Mouse (Mus musculus): ENCODE measurements at regions not wholly inside any gene's neighbourhood (a gene's known extent, or its start where the extent isn't known, plus 50 kb on each side); places are given as distances from the start of the nearest gene placed in this dataset.
"Not testable (repeated sequence)": the region's sequence is repeated elsewhere in the genome, so short reads cannot be mapped to it uniquely, and the experiment has no call there.

- not testable (repeated sequence) for DNase-seq
These were observed 85.9 kb upstream of the Eif4g2 start for GRCm38 (mm10) chr7:111168546-111169233.

GRCm38 (mm10) chr7:111164994-111165393 is 82.2 kb upstream of the Eif4g2 start:
- no peak for DNase-seq

GRCm38 (mm10) chr7:111164276-111164675 is 81.4 kb upstream of the Eif4g2 start:
- no peak for DNase-seq

DNA sequence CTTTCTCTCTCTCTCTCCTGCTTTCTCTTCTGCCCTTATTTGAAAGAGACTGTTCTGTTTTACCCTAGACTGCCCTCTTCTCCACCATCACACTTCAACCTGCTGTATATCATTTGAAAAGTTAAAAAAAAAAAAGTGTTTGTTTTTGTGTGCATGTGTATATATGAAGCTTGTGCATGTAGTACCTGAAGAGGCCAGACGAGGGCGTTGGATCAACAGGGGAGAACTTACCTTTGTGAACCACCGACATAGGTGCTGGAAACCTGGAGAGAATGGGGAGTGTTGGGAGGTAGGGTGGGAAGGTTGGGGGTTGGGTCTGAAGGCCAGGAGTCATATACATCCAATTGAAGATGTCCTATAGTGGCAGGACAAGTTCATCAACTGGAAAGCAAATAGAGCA is 81.0 kb upstream of the Eif4g2 start:
- no peak for DNase-seq

DNA sequence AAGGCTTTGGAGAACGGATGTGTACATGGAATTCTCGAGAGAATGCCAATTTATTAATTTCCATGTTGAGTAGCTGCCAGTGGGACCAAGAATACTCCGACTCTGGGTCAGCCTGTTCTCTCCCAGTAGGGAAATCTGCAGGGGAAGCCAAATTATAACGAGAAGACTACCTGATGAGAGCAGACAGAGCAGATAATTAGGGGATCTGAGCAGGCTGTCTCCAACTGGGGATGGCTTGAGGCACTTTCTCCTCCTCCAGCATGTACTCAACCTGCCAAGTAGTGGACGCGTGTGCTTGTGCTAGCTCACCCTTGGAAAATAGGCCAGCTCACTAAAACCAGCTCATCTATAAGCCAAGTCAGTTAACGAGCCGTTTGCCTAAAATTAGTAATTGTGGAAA is 80.5 kb upstream of the Eif4g2 start:
- DNase-seq, result no peak

- DNase-seq, result no peak
These were observed 76.0 kb upstream of the Eif4g2 start for GRCm38 (mm10) chr7:111158791-111159286.

GRCm38 (mm10) chr7:111157754-111158325 is 75.0 kb upstream of the Eif4g2 start:
- DNase-seq, result no peak

DNA sequence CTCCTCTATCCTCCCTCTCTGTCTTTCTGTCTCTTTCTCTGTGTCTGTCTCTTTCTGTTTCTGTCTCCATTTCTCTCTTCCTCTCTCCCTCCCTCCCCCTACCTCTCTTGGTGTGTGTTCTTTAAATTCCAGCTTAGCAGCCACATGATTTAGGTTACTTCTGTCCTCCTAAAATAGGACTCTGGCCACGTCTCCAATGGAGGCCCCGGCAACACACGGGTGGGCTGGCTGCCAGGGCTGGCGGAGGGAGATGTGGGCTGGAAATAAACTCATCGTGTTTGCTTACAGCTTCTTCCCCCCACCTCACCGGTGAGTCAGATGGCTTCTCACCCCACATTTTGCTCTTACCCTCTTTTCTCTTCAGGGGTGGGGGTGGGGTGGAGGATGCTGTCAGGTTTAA is 74.5 kb upstream of the Eif4g2 start:
- DNase-seq, result peak; percentile 68 to 75

DNA sequence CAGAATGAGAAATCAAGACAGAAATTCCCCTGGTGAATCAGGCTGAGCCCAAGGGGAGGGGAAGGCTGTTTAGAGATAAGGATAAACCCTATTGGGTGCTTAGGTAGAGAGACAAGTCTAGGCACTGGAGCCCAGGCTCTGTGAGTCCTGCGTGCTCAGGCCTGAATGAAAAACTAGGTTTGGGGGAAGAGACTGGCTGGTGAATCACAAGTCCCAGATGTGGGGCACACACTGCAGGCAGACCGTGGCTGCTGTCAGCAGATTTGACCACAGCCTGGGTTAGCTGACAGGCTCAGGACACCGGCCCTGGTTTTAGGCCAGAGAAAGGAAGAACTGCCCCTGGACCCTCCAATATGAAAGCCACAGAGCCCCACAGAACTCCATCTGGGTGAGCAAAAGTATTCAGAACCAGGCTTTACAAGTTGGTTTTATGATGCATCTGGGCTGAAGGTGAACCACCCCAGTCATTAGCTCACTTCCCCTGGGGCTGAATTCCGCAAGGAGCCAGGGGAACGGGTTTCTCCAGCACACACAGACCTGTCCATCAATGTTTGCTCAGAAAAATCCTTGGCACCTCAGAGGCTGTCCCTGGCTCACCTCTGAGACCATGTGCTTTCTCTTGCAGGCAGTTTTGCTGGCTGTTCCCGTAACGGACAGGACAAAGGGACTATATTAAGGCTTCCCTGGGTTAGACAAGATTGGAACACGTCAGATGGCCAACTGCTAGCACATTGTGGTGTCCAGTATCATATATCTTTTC is 73.8 kb upstream of the Eif4g2 start:
- DNase-seq, result peak; percentile 35 to 59

DNA sequence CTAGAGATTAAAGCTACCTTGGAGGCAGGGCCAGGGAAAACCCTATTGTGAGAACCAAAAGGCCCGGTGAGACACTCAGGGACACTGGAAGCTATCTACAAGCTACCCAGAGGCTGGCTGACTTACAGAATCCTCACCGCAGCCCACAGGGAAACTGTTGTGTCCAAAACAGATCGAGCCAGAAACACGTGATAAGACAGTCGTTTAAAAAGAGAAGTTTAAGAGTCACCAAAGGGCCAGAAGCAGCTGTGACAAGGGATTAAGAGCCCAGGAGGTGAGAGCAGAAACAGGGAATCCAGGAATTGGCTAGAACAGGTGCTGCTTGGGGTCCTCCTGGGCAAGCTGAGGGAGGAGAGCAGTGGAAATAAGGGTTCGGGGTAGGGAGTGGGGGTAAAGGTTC is 73.2 kb upstream of the Eif4g2 start:
- DNase-seq, result no peak

- no peak for DNase-seq
These were observed 71.4 kb upstream of the Eif4g2 start for GRCm38 (mm10) chr7:111154217-111154616.

DNA sequence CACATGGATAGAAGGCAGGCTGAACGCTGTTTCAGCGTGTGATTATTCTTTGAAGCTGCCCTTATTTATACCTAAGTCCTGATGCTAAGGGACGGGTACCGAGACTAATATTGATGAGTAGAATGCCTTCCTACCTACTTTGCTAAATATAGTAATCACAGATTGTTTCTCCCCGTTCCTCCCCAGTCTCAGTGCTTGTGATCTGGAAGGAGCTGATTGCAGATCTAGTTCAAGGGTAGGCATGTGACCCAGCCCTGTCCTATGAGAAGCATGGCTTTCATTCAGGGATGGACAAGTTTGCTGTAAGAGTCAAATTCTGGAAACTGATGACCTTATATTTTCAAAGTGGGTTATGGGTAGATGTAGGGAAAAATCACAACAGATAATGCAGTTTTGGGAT is 67.7 kb upstream of the Eif4g2 start:
- DNase-seq, result no peak

DNA sequence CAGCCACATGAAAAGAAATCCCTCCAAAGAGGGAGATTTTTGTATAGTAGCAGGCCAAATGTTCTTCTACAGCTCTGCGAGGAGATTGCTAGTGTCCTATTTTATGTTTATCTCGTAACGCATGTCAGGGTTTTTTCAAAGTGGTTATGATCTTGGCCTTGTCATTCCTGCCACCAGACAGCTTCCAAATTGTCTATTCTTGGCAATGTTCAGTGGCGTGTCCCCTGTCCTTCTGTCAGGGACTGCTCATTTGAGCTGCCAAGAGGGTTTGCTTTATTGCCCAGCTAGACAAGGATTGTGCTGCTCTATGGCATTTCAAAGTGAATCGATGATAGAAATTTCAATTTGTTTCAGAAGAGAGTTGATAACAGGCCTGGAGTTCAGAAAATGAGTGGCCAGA is 67.3 kb upstream of the Eif4g2 start:
- no peak for DNase-seq

DNA sequence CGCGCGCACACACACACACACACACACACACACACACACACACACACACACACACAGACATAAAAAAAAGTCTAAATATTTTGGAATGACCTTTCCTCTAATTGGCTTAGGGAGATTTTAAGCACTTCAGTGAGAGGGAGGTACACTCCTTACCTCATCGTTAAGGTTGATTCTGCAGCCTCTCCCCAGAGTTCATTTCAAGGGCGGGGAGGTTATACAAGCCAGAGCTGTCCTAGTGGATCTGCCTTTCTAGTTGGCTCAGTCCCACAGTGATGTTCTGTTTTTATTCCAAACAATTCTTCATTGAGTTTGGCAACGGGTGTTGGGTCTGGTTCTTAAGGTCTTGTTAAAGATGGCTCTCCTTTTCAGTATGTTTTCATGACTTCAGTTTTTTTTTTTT is 64.8 kb upstream of the Eif4g2 start:
- no peak for DNase-seq

- DNase-seq, result no peak
These were observed 63.8 kb upstream of the Eif4g2 start for GRCm38 (mm10) chr7:111146670-111147069.

GRCm38 (mm10) chr7:111144216-111144615 is 61.4 kb upstream of the Eif4g2 start:
- no peak for DNase-seq

GRCm38 (mm10) chr7:111141285-111141965 is 58.6 kb upstream of the Eif4g2 start:
- no peak for DNase-seq

- DNase-seq, result no peak
These were observed 55.2 kb upstream of the Eif4g2 start for GRCm38 (mm10) chr7:111138038-111138437.

DNA sequence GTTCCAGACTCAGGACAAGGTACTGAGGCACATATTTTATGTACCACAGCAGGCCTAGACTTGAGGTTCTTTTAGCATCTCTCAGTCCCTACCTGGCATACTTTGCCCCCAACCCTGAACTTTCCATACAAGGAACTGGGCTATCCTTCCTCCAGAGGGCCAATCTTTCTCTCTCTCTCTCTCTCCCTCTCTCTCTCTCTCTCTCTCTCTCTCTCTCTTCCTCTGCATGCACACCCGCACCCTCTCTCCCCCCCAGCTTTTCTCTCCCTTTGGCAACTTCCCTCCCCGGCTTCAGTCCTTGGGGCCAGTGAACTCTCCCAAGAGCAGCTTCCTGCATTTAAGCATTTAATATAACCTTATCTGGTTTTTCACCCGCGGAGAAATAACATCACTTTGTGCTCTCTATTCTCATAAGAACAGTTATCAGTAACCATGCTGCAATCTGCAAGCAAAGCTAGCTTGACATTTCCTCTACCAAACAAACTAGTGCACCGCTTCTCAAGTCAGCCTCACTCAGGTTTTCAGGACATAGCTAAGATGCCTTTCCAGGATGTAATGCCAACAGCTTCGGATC is 53.3 kb upstream of the Eif4g2 start:
- no peak for DNase-seq

DNA sequence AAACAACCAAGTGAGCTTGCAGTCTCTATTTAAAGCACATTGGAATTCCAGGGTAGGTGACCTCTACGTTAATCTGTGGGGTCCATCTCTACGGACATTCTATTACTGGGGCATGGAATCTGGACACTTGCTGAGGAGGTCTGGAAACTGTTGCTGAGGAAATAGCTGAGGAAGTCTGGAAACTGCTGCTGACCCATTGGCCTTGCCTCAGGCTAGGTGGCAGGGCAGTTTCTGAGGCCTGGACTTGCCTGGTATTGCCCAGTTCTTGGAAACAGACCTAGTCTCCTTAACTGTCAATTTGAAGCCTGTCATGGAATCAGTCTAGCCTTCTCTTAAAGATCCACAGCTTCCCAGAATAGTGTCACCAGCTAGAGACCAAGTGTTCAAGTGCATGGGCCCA is 51.7 kb upstream of the Eif4g2 start:
- DNase-seq, result no peak

Data from kidney, postnatal 4 days (tissue).